Mouse (Mus musculus): ENCODE data around the gene Traip.

- TF ChIP-seq CTCF (IDR thresholded peaks at IDR 0.05) (no peak), POLR2A (IDR thresholded peaks at IDR 0.05; ENCODE audit: insufficient read depth, low read depth, low read length) (no peak), EP300 (IDR thresholded peaks at IDR 0.05; ENCODE audit: insufficient read depth, low read depth, low read length) (no peak)
Observed at GRCm38 (mm10) chr9:107955613-107956289, 5.8 kb downstream of the Traip start.

All from heart, adult 2 months (tissue).